Mouse (Mus musculus) myocyte (in vitro differentiated cells): Measurements from ENCODE around the gene Fxyd6.

ENCODE experiments used
- CEBPB ChIP-seq: IDR thresholded peaks from 2 replicates; pipeline ENCODE4 v1.6.1; 2011; ENCODE audit warnings: mild to moderate bottlenecking, moderate library complexity; ENCODE audit not compliant: poor library complexity, insufficient read depth, severe bottlenecking
- E2F4 ChIP-seq: IDR thresholded peaks from one replicate; pipeline ENCODE4 v1.6.1; 2011; ENCODE audit warnings: mild to moderate bottlenecking, control low read depth, moderate library complexity; ENCODE audit not compliant: insufficient read depth
- MAX ChIP-seq: IDR thresholded peaks from one replicate; pipeline ENCODE4 v1.6.1; 2011; ENCODE audit warnings: low read depth, mild to moderate bottlenecking, control low read depth
- MYOD1 ChIP-seq, 3 experiments: IDR thresholded peaks; one replicate each; pipeline ENCODE4 v1.6.1; 2011; ENCODE audit warnings: control low read depth in 2 of 3, low read depth in 2 of 3, mild to moderate bottlenecking in 2 of 3, moderate library complexity in 1 of 3; ENCODE audit not compliant: insufficient read length in 2 of 3, control insufficient read depth in 1 of 3
- POLR2A ChIP-seq: IDR thresholded peaks from one replicate; pipeline ENCODE4 v1.6.1; 2011; ENCODE audit warnings: low read depth, mild to moderate bottlenecking, control low read depth, moderate library complexity; ENCODE audit not compliant: insufficient read length
- POLR2AphosphoS2 ChIP-seq: IDR thresholded peaks from one replicate; pipeline ENCODE4 v1.6.1; 2011; ENCODE audit warnings: low read depth, control low read depth; ENCODE audit not compliant: insufficient read length
- TCF12 ChIP-seq: IDR thresholded peaks from one replicate; pipeline ENCODE4 v1.6.1; 2011; ENCODE audit warnings: mild to moderate bottlenecking, control low read depth; ENCODE audit not compliant: poor library complexity, insufficient read depth, severe bottlenecking
- TCF3 ChIP-seq: IDR thresholded peaks from one replicate; pipeline ENCODE4 v1.6.1; 2011; ENCODE audit warnings: low read depth, control low read depth; ENCODE audit not compliant: insufficient read length
- USF1 ChIP-seq: IDR thresholded peaks from one replicate; pipeline ENCODE4 v1.6.1; 2011; ENCODE audit warnings: low read depth, mild to moderate bottlenecking, control low read depth, moderate library complexity

DNA sequence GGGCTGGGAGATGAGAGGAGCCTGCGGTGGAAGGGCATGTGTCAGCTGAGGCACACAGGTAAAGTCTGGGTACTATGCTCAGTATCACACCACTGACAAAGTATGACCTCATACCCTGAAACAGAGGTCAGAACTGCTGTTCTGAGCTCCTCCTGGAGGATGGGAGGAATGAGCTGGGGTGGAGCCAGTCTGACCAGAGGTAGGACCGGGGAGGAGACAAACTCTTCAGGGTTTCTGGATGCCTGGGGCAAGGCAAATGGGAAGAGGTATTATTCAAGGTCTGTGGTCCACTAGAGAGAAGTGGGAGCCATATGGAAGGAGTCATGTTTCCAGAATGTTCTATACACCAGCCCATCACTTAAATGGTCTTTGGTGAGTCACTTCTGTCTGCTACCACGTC is 41.1 kb downstream of the Fxyd6 start:
- TF ChIP-seq POLR2A (no peak), TCF12 (no peak), MAX (no peak), E2F4 (no peak), POLR2AphosphoS2 (no peak), USF1 (no peak), MYOD1 (IDR thresholded peaks at IDR 0.05; ENCODE audit: control insufficient read depth in 1 of 3, insufficient read length in 2 of 3, low read depth in 2 of 3) (no peak), CEBPB (no peak), TCF3 (no peak)
